Mouse (Mus musculus) heart, adult 2 months (tissue): Measurements from ENCODE around the gene Gm20532.

Experiments used
- EP300 ChIP-seq: fragments of 200-500 bp; IDR thresholded peaks from 2 replicates; pipeline ENCODE4 v1.6.1; 2011; ENCODE audit warnings: low read depth, low read length, control low read depth; ENCODE audit not compliant: insufficient read depth
- POLR2A ChIP-seq: fragments of 200-500 bp; IDR thresholded peaks from 2 replicates; pipeline ENCODE4 v1.6.1; 2011; ENCODE audit warnings: mild to moderate bottlenecking, low read depth, low read length, control low read depth; ENCODE audit not compliant: insufficient read depth

DNA sequence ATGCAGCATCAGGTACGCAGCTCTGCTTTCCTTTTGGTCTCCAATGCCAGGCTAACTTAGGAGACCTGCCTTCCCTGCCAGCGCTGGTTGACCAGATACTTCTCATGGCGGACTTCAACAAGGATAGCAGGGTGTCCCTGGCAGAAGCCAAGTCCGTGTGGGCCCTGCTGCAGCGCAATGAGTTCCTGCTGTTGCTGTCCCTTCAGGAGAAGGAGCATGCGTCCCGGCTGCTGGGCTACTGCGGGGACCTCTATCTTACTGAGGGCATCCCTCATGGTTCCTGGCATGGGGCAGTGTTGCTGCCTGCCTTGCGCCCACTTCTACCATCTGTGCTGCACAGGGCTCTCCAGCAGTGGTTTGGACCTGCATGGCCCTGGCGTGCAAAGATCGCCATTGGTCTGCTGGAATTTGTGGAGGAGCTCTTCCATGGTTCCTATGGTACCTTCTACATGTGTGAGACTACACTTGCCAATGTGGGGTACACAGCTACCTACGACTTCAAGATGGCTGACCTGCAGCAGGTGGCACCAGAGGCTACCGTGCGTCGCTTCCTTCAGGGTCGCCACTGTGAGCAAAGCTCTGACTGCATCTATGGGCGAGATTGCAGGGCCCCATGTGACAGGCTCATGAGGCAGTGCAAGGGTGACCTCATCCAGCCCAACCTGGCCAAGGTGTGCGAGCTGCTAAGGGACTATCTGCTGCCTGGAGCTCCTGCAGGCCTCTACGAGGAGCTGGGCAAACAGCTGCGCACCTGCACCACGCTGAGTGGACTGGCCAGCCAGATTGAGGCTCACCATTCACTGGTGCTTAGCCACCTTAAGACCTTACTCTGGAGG lies 49.3 kb downstream of the Gm20532 start:
- TF ChIP-seq EP300 (no peak), POLR2A (no peak)
